Mouse (Mus musculus): ENCODE measurements at regions not wholly inside any gene's neighbourhood (a gene's known extent, or its start where the extent isn't known, plus 50 kb on each side); places are given as distances from the start of the nearest gene placed in this dataset.

GRCm38 (mm10) chr16:26251027-26251426, 120.6 kb downstream of the Cldn1 start:
- TF ChIP-seq POLR2A (IDR thresholded peaks at IDR 0.05; ENCODE audit: low read depth, low read length) (no peak), CTCF (conservative IDR thresholded peaks at IDR 0.05; ENCODE audit: insufficient read depth, insufficient read length, low read depth, low read length) (no peak)
